Mouse (Mus musculus) central nervous system, embryonic 11.5 days (tissue): ENCODE data around the gene Dmtf1. TPM values are rescaled to one million over a fixed set of nuclear protein-coding genes. Genes with fewer than 3 reads are reported as not detected.

Source experiments
- polyA plus RNA-seq: library from polyadenylated mRNA; depleted of rRNA; stranded (reverse); fragments of >200 nt; gene quantifications from 2 replicates; pipeline ENCODE4 v1.2.3, GENCODE M21; 2012; rRNA removed

The Dmtf1 gene
- 53.5 and 84.9 TPM in 2 replicates for polyA plus RNA-seq

DNA sequence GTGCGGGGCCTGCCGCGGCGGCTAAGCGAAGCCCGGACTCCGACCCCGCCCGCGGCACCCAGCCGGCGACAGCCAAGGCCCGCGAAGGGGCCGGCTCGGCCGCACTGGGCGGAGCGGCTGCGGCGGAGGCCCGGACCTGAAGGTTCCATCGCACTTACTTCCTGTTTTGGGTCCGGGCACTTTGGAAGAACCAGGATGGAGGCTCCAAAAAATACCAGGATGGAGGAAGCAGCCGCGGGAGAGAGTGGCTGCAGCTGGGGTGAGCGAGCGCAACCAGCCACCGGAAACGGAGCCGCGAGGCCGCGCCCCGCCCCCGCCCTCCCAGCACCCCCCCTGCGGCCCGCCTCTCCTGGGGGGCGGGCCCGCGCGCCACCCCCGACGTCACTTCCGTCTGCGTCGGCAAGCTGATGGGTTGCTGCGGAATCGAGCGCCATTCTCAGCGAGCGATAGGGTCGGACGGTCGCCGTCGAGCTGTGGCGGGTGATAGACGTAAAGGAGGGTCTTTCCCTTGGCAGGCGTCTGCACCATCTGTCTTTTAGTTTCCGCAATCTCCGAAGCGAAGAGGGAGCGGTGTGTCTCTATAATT is at the start of gene Dmtf1:
TSS of gene Dmtf1 (minus strand) at position 321 of the 586 bp plus-strand sequence.

DNA sequence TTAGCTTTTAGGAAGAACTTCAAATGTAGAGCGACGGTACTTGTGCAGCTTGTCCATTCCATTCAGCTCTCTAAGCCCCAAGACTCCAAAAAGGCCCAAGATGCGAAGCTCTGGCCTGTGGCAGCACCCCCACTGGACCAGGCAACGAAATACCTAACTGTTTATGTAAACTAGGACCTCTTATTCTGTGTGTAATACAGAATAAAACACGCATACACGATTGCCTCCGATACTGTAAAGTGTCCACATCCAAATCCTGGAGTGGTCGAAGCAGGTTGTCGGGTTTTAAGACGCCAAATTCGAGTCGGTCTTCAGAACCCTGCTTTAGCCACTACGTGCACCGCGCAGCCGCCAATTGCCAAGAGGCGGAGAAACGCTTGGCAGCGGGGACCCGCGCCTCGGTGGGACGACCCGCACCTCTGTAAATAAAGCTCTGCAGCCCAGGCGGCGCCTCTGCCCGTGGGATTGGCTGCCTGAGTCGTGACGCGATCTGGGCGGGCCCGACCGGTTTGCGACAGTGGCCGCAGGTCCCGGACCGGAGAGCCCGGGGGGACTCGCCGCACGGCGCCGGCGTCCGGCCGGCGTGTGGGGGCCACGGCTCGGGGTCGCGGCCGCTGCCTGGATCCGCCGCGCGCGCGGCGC is 61.2 kb downstream of the Dmtf1 start, which contains the start of gene Tmem243:
TSS of gene Tmem243 (plus strand) at position 462 of the 642 bp plus-strand sequence.

Other genes with a start within 250 kb of the Dmtf1 start
- gene Crot, start 164.5 kb downstream of the Dmtf1 start, polyA plus RNA-seq: 16.5 and 26.7 TPM in 2 replicates
- gene Tmem243, start 61.1 kb downstream of the Dmtf1 start, polyA plus RNA-seq: 7.3 and 9.2 TPM in 2 replicates
- 5.6 and 7.1 TPM in 2 replicates for gene 9330182L06Rik, start 104.3 kb upstream of the Dmtf1 start, polyA plus RNA-seq